Mouse (Mus musculus) C2C12 (cell line): ENCODE measurements at regions not wholly inside any gene's neighbourhood (a gene's known extent, or its start where the extent isn't known, plus 50 kb on each side); places are given as distances from the start of the nearest gene placed in this dataset.

Source experiments
- H3K27me3 ChIP-seq: one replicate; pipeline ENCODE4 v1.6.1; 2011; ENCODE audit not compliant: control insufficient read depth, insufficient read depth, insufficient read length
- H3K36me3 ChIP-seq: one replicate; pipeline ENCODE4 v1.6.1; 2011; ENCODE audit not compliant: control insufficient read depth, insufficient read depth
- H3K4me3 ChIP-seq: one replicate; pipeline ENCODE4 v1.5.1; 2011; ENCODE audit warnings: mild to moderate bottlenecking, control low read depth; ENCODE audit not compliant: poor library complexity, insufficient read depth, severe bottlenecking
- H3K79me2 ChIP-seq: one replicate; pipeline ENCODE4 v1.6.1; 2011; ENCODE audit not compliant: control insufficient read depth, insufficient read depth
- H3K79me3 ChIP-seq: one replicate; pipeline ENCODE4 v1.6.1; 2011; ENCODE audit warnings: low read depth, control low read depth
- H3ac ChIP-seq: one replicate; pipeline ENCODE3; 2011; ENCODE audit warnings: low read depth; ENCODE audit not compliant: control insufficient read depth, insufficient read length
- CEBPB ChIP-seq: IDR thresholded peaks from one replicate; pipeline ENCODE4 v1.6.1; 2011; ENCODE audit warnings: low read depth, mild to moderate bottlenecking, control low read depth, moderate library complexity
- CTCF ChIP-seq: IDR thresholded peaks from one replicate; pipeline ENCODE4 v1.5.1; 2011; ENCODE audit not compliant: control insufficient read depth, insufficient read depth, insufficient read length
- FOSL1 ChIP-seq: IDR thresholded peaks from one replicate; pipeline ENCODE4 v1.8.0; 2011; ENCODE audit warnings: mild to moderate bottlenecking, low read length; ENCODE audit not compliant: poor library complexity, insufficient read depth, severe bottlenecking
- MAX ChIP-seq: IDR thresholded peaks from one replicate; pipeline ENCODE4 v1.6.1; 2011; ENCODE audit warnings: mild to moderate bottlenecking, control low read depth
- MYOD1 ChIP-seq: IDR thresholded peaks from one replicate; pipeline ENCODE4 v1.6.1; 2011; ENCODE audit warnings: low read depth; ENCODE audit not compliant: control insufficient read depth, insufficient read length
- MYOG ChIP-seq: IDR thresholded peaks from one replicate; pipeline ENCODE4 v1.6.1; 2011; ENCODE audit not compliant: control insufficient read depth, insufficient read length; ENCODE audit errors: extremely low read depth
- USF1 ChIP-seq: IDR thresholded peaks from one replicate; pipeline ENCODE4 v1.6.1; 2011; ENCODE audit warnings: low read depth, mild to moderate bottlenecking, control low read depth, moderate library complexity

GRCm38 (mm10) chr13:63751196-63751595 lies 63.8 kb upstream of the Ercc6l2 start:
- TF ChIP-seq MYOD1 (no peak), USF1 (no peak), MAX (no peak), CEBPB (no peak)

GRCm38 (mm10) chr13:63757061-63757460 lies 58.0 kb upstream of the Ercc6l2 start:
- Histone ChIP-seq H3ac (no peak overlapping the region), H3K4me3 (no peak overlapping the region), H3K79me3 (no peaks in the 10 kb centered on the region), H3K27me3 (no peaks in the 10 kb centered on the region), H3K36me3 (no peaks in the 10 kb centered on the region), H3K79me2 (no peaks in the 10 kb centered on the region)
- no peak for TF ChIP-seq MYOG

More at GRCm38 (mm10) chr13:63751196-63751595, 63.8 kb upstream of the Ercc6l2 start:
- Histone ChIP-seq H3K79me3 (no peaks in the 10 kb centered on the region), H3K4me3 (no peak overlapping the region), H3K79me2 (no peaks in the 10 kb centered on the region), H3ac (no peak overlapping the region), H3K27me3 (no peaks in the 10 kb centered on the region), H3K36me3 (no peaks in the 10 kb centered on the region)

GRCm38 (mm10) chr13:63761542-63761941 lies 53.5 kb upstream of the Ercc6l2 start:
- Histone ChIP-seq H3K36me3 (no peaks in the 10 kb centered on the region), H3K79me2 (no peaks in the 10 kb centered on the region), H3K4me3 (no peak overlapping the region), H3K27me3 (peaks cover 13% of the 10 kb centered on the region), H3K79me3 (no peaks in the 10 kb centered on the region), H3ac (no peak overlapping the region)
- TF ChIP-seq FOSL1 (no peak), USF1 (no peak), MYOD1 (no peak), MYOG (no peak), CTCF (no peak), CEBPB (no peak)
